Mouse (Mus musculus): Measurements from ENCODE around the gene Olfr453. TPM values are rescaled to one million over a fixed set of nuclear protein-coding genes. Genes with fewer than 3 reads are reported as not detected.
A peak's percentile ranks its signal among the peaks of the same experiment; 100 is the strongest.

Olfr453 gene
- not detected for total RNA-seq (2021)

GRCm38 (mm10) chr6:42739071-42739470 lies at the start of gene Olfr453:
TSS of gene Olfr453 (plus strand) at chr6:42739371.
- DNase-seq (ENCODE audit: extremely low spot score in 1 of 2, low spot score in 1 of 2) = no peak

GRCm38 (mm10) chr6:42689761-42690160 lies 49.4 kb upstream of the Olfr453 start:
- DNase-seq (ENCODE audit: extremely low spot score in 1 of 2, low spot score in 1 of 2) = no peak

- peak; percentile 49 to 55 for DNase-seq (ENCODE audit: extremely low spot score in 1 of 2, low spot score in 1 of 2)
Measured at GRCm38 (mm10) chr6:42692154-42692516, 47.0 kb upstream of the Olfr453 start.

GRCm38 (mm10) chr6:42692517-42693190 lies 46.5 kb upstream of the Olfr453 start:
- DNase-seq (ENCODE audit: extremely low spot score in 1 of 2, low spot score in 1 of 2) = peak; percentile 69 to 70

- DNase-seq (ENCODE audit: extremely low spot score in 1 of 2, low spot score in 1 of 2) = peak; percentile 67 to 77
Measured at GRCm38 (mm10) chr6:42709291-42710211, 29.6 kb upstream of the Olfr453 start, which contains the start of gene Tcaf1. TSS of gene Tcaf1 (minus strand) at chr6:42710088.

GRCm38 (mm10) chr6:42714668-42715067 lies 24.5 kb upstream of the Olfr453 start:
- DNase-seq (ENCODE audit: extremely low spot score in 1 of 2, low spot score in 1 of 2) = no peak

- no peak for DNase-seq (ENCODE audit: extremely low spot score in 1 of 2, low spot score in 1 of 2)
Measured at GRCm38 (mm10) chr6:42717973-42718372, 21.2 kb upstream of the Olfr453 start.

GRCm38 (mm10) chr6:42742303-42742702 lies 3.1 kb downstream of the Olfr453 start:
- DNase-seq (ENCODE audit: extremely low spot score in 1 of 2, low spot score in 1 of 2) = no peak

GRCm38 (mm10) chr6:42747846-42748245 lies 8.7 kb downstream of the Olfr453 start:
- DNase-seq (ENCODE audit: extremely low spot score in 1 of 2, low spot score in 1 of 2) = no peak

GRCm38 (mm10) chr6:42756104-42756503 lies 16.9 kb downstream of the Olfr453 start, which contains the start of gene Olfr38:
TSS of gene Olfr38 (plus strand) at chr6:42756404.
- no peak for DNase-seq (ENCODE audit: extremely low spot score in 1 of 2, low spot score in 1 of 2)

GRCm38 (mm10) chr6:42777066-42777465 lies 37.9 kb downstream of the Olfr453 start:
- DNase-seq (ENCODE audit: extremely low spot score in 1 of 2, low spot score in 1 of 2) = no peak

GRCm38 (mm10) chr6:42784793-42785192 lies 45.6 kb downstream of the Olfr453 start, which contains the start of gene Olfr452:
TSS of gene Olfr452 (plus strand) at chr6:42785093.
- no peak for DNase-seq (ENCODE audit: extremely low spot score in 1 of 2, low spot score in 1 of 2)

GRCm38 (mm10) chr6:42790247-42790948 lies 51.2 kb downstream of the Olfr453 start:
- no peak for DNase-seq (ENCODE audit: extremely low spot score in 1 of 2, low spot score in 1 of 2)

GRCm38 (mm10) chr6:42790949-42791556 lies 51.9 kb downstream of the Olfr453 start:
- DNase-seq (ENCODE audit: extremely low spot score in 1 of 2, low spot score in 1 of 2) = no peak

- DNase-seq (ENCODE audit: extremely low spot score in 1 of 2, low spot score in 1 of 2) = no peak
Measured at GRCm38 (mm10) chr6:42794982-42795381, 55.8 kb downstream of the Olfr453 start.

Other genes starting within 250 kb of the Olfr453 start
- not detected for gene Olfr455, start 191.8 kb upstream of the Olfr453 start, total RNA-seq (2021)
- not detected for gene Tcaf3, start 141.7 kb upstream of the Olfr453 start, total RNA-seq (2021)
- under 1 TPM; 0.42 to 0.44 TPM for gene Tcaf2, start 94.1 kb upstream of the Olfr453 start, total RNA-seq (2021)
- gene Tcaf1, start 29.3 kb upstream of the Olfr453 start, total RNA-seq (2021) = 100 to 1,000 TPM; 207 to 217 TPM
- gene Olfr38, start 17.0 kb downstream of the Olfr453 start, total RNA-seq (2021) = not detected
- not detected for gene Olfr452, start 45.7 kb downstream of the Olfr453 start, total RNA-seq (2021)
- not detected for gene Olfr450, start 72.6 kb downstream of the Olfr453 start, total RNA-seq (2021)
- not detected for gene Olfr449, start 95.0 kb downstream of the Olfr453 start, total RNA-seq (2021)
- gene Olfr448, start 151.1 kb downstream of the Olfr453 start, total RNA-seq (2021) = not detected
- not detected for gene Olfr447, start 169.5 kb downstream of the Olfr453 start, total RNA-seq (2021)
- gene Olfr446, start 182.0 kb downstream of the Olfr453 start, total RNA-seq (2021) = not detected
- not detected for gene Olfr444, start 209.7 kb downstream of the Olfr453 start, total RNA-seq (2021)

All from layer of hippocampus, postnatal 25 days (tissue).